Mouse (Mus musculus): ENCODE measurements around the gene Acat2.
"Not testable (repeated sequence)": the region's sequence is repeated elsewhere in the genome, so short reads cannot be mapped to it uniquely, and the experiment has no call there.

GRCm38 (mm10) chr17:13006546-13006945, 46.0 kb upstream of the Acat2 start, which contains the start of gene Sod2:
- not testable (repeated sequence) for TF ChIP-seq CTCF (IDR thresholded peaks at IDR 0.05; ENCODE audit: control insufficient read depth, insufficient read depth, insufficient replicate concordance, low read depth, low read length); POLR2A (IDR thresholded peaks at IDR 0.05; ENCODE audit: control insufficient read depth, low read depth, low read length)
